Mouse (Mus musculus): Measurements from ENCODE around the gene Dusp11. TPM values are rescaled to one million over a fixed set of nuclear protein-coding genes. Genes with fewer than 3 reads are reported as not detected.
"Not testable (repeated sequence)": the region's sequence is repeated elsewhere in the genome, so short reads cannot be mapped to it uniquely, and the experiment has no call there.

Gene Dusp11
- polyA plus RNA-seq, 1 experiment from 2014 or later, result 52.2 TPM

DNA sequence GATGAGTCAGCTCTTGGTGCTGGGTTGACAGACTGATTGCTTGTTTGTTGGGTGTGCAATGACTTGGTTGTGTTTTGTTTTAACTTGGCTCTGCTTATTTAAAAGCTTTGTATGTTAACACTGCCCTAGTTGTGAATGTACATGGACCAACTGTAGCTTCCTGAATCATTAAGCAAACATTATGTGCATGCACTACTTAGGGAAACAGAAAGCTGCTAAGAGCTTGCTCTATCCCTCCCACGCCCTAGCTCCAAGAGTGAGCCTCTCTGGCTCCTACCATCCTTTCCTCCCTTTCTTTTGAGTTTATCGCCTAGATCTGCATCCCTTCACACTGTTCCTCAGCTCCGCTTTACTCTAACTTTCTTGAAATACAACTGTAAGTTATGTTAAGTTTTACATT is 11.9 kb upstream of the Dusp11 start:
- no peaks in the 10 kb centered on the region for H3K27me3 ChIP-seq
- 87% methylated on average over 3 of the region's 3 CpGs for WGBS
- no peak for ATAC-seq (ENCODE audit: low FRiP score, low read depth)
- no peak overlapping the region for H3K4me3 ChIP-seq
- no peaks in the 10 kb centered on the region for H3K9me3 ChIP-seq
- no peak overlapping the region for H3K9ac ChIP-seq
- no peaks in the 10 kb centered on the region for H3K36me3 ChIP-seq
- no peak overlapping the region for H3K4me2 ChIP-seq
- no peaks in the 10 kb centered on the region for H3K4me1 ChIP-seq (replicated peaks)
- H3K27ac ChIP-seq (replicated peaks), result no peak overlapping the region

- no peak for ATAC-seq (ENCODE audit: low FRiP score, low read depth)
- Histone ChIP-seq H3K4me1 (replicated peaks) (no peaks in the 10 kb centered on the region), H3K9ac (no peak overlapping the region), H3K27ac (replicated peaks) (no peak overlapping the region), H3K9me3 (no peaks in the 10 kb centered on the region), H3K36me3 (no peaks in the 10 kb centered on the region), H3K4me2 (no peak overlapping the region), H3K27me3 (no peaks in the 10 kb centered on the region), H3K4me3 (no peak overlapping the region)
- WGBS, result 75% methylated on average over 3 of the region's 3 CpGs
Observed at GRCm38 (mm10) chr6:85972699-85973098, 11.2 kb upstream of the Dusp11 start.

- Histone ChIP-seq H3K4me2 (no peak overlapping the region), H3K9me3 (no peaks in the 10 kb centered on the region), H3K36me3 (no peaks in the 10 kb centered on the region), H3K4me3 (no peak overlapping the region), H3K4me1 (replicated peaks) (no peaks in the 10 kb centered on the region), H3K27me3 (no peaks in the 10 kb centered on the region), H3K27ac (replicated peaks) (no peak overlapping the region), H3K9ac (no peak overlapping the region)
- WGBS, result 74% methylated on average over 2 of the region's 2 CpGs
- ATAC-seq (ENCODE audit: low FRiP score, low read depth), result no peak
Observed at GRCm38 (mm10) chr6:85969889-85970288, 8.4 kb upstream of the Dusp11 start.

- H3K9ac ChIP-seq, result no peak overlapping the region
- H3K36me3 ChIP-seq, result no peaks in the 10 kb centered on the region
- ATAC-seq (ENCODE audit: low FRiP score, low read depth), result no peak
- no peak overlapping the region for H3K27ac ChIP-seq (replicated peaks)
- H3K4me3 ChIP-seq, result no peak overlapping the region
- WGBS, result 85% methylated on average over 4 of the region's 4 CpGs
- H3K27me3 ChIP-seq, result no peaks in the 10 kb centered on the region
- H3K4me2 ChIP-seq, result no peak overlapping the region
- H3K4me1 ChIP-seq (replicated peaks), result 0 out of 2 replicates have a peak, but pooled peaks cover 2% of the 10 kb centered on the region
- no peaks in the 10 kb centered on the region for H3K9me3 ChIP-seq
Observed at GRCm38 (mm10) chr6:85966686-85967085, 5.2 kb upstream of the Dusp11 start.

GRCm38 (mm10) chr6:85966081-85966480 is 4.6 kb upstream of the Dusp11 start:
- H3K9ac ChIP-seq; H3K27ac ChIP-seq (replicated peaks); H3K27me3 ChIP-seq; H3K4me3 ChIP-seq; H3K9me3 ChIP-seq; H3K4me1 ChIP-seq (replicated peaks); H3K4me2 ChIP-seq; ATAC-seq (ENCODE audit: low FRiP score, low read depth); H3K36me3 ChIP-seq: not testable (repeated sequence)
- 28% methylated on average over 6 of the region's 6 CpGs for WGBS

DNA sequence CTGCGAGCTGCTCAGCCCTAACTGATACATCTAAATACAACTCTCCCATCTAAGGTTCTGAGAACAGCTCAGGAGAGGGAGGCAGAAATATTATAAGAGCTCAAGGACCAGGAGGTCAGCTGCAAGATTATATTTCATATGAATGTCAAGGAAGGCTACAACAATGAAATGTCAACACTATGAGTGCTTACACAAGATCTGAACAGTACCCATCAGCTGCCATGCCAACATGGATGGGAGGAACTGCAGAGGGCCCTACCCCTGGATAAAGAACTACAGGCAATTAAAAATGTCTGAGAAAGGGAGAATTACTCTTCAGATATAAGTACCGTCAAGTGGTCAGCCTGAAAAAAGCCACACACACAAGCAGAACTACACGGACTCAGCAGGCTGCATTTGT is 3.9 kb downstream of the Dusp11 start:
- peaks cover 16% of the 10 kb centered on the region for H3K4me1 ChIP-seq (replicated peaks)
- no peaks in the 10 kb centered on the region for H3K9me3 ChIP-seq
- no peak overlapping the region for H3K9ac ChIP-seq
- ATAC-seq (ENCODE audit: low FRiP score, low read depth), result no peak
- no peaks in the 10 kb centered on the region for H3K27me3 ChIP-seq
- no peak overlapping the region for H3K27ac ChIP-seq (replicated peaks)
- 90% methylated on average over 3 of the region's 3 CpGs for WGBS
- H3K4me2 ChIP-seq, result no peak overlapping the region
- peaks cover 40% of the 10 kb centered on the region for H3K36me3 ChIP-seq
- no peak overlapping the region for H3K4me3 ChIP-seq

DNA sequence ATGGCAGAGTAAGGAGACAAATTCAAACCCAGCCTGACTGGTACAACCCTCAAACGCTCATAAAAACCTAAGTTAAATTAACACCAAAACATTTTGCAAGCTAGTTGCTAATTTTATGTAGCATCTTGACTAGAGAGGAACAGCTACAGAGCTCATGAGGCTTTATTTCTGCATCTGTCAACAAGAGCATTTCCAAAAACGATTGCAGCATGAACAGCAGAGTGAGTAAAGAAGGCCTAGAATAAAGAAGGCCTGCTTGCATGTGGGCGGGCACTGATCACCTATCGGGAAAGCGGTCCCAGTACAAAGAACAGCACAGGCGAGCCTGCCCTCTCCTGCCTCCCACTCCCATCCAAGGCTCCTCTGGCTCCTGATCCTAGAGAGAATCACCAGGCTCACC is 12.9 kb downstream of the Dusp11 start:
- Histone ChIP-seq H3K36me3 (peaks cover 88% of the 10 kb centered on the region), H3K4me2 (no peak overlapping the region), H3K27ac (replicated peaks) (no peak overlapping the region), H3K4me1 (replicated peaks) (no peaks in the 10 kb centered on the region), H3K9ac (no peak overlapping the region), H3K4me3 (no peak overlapping the region), H3K27me3 (no peaks in the 10 kb centered on the region), H3K9me3 (no peaks in the 10 kb centered on the region)
- no peak for ATAC-seq (ENCODE audit: low FRiP score, low read depth)
- WGBS, result 89% methylated on average over 6 of the region's 6 CpGs

DNA sequence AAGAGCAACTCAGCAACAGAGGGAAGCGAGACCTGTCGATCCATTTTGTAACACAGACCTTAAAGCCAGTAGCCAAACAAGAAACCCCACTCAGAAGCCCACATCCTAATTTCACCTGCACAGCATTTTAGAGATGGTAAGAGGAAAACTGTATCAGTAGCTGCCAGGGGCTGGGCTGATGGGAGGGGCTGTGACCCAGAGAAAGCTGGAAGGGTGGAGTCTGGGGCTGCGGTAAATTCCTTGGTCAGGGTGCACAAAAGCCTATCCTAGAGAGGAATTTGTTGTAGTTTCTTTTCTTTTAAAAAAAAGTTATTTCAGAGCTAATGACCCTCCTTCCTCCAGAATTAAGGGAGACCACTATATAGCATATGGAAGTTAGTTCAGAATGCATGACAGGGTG is 19.0 kb downstream of the Dusp11 start:
- no peak for ATAC-seq (ENCODE audit: low FRiP score, low read depth)
- Histone ChIP-seq H3K27me3 (no peaks in the 10 kb centered on the region), H3K9ac (no peak overlapping the region), H3K4me1 (replicated peaks) (no peaks in the 10 kb centered on the region), H3K27ac (replicated peaks) (no peak overlapping the region), H3K4me2 (no peak overlapping the region), H3K9me3 (no peaks in the 10 kb centered on the region), H3K4me3 (no peak overlapping the region), H3K36me3 (peaks cover 46% of the 10 kb centered on the region)
- WGBS, result 93% methylated on average over 3 of the region's 3 CpGs

GRCm38 (mm10) chr6:85938701-85939100 is 22.8 kb downstream of the Dusp11 start:
- H3K27me3 ChIP-seq, result no peaks in the 10 kb centered on the region
- H3K9ac ChIP-seq, result no peak overlapping the region
- no peaks in the 10 kb centered on the region for H3K9me3 ChIP-seq
- H3K4me3 ChIP-seq, result no peak overlapping the region
- no peak overlapping the region for H3K27ac ChIP-seq (replicated peaks)
- H3K4me1 ChIP-seq (replicated peaks), result peaks cover 6% of the 10 kb centered on the region; the same call in 1 of the 2 replicates
- 80% methylated on average over 10 of the region's 10 CpGs for WGBS
- peaks cover 12% of the 10 kb centered on the region; the same call in 1 of the 2 replicates for H3K36me3 ChIP-seq
- ATAC-seq (ENCODE audit: low FRiP score, low read depth), result no peak
- H3K4me2 ChIP-seq, result no peak overlapping the region

DNA sequence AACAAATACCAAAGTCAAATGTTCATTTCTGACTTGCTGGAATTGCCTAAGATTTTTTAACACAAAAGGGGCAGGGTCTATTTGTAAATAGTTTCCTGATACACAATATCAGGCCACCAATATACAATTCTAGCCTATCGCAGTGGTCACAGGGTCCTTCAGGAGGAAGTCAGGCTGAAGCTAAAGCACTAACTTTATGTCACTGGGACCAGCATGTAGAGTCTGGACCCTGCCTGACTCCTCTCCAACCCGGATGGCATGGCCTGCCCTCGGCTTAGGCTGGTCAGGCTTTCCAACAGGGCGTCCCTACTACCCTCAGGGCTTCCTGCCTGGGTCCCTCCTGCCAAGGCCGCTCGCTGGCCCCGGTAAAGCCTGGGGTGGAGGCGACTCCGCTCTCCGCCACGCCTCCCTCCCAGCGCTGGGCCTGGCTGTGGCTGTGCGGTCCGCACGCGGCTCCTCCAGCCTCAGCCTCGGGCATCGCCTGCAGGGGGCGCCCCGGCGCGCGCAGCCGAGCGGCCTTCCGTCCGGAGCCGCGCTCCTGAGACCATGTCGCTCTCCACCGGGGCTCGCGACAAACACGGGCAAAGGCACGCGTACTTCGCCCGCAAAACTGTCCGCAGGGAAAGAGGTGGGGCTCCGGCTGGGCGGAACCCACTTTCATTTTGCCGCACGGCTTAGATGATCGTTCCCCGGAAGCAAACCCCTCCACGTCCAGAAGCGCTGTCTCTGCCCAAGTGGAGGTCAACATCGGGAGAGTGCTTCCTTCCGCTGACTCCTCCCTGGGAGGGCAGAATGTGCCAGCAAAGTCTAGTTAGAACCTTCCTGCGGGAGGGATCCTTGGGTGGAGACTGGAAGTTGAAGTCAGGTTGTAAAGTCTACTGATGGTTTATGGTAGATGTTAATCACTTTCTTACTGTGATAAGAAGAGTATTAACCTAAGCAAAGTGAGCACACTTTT is 24.7 kb downstream of the Dusp11 start:
- H3K9me3 ChIP-seq; H3K36me3 ChIP-seq; H3K4me1 ChIP-seq (replicated peaks); H3K27me3 ChIP-seq: not testable (repeated sequence)
- WGBS, result 2% methylated on average over 50 of the region's 50 CpGs
- Histone ChIP-seq H3K4me2 (peak overlapping the region; percentile 71), H3K4me3 (peak overlapping the region; percentile 45), H3K9ac (peak overlapping the region; percentile 64), H3K27ac (replicated peaks) (peak overlapping the region; percentile 52; the same call in 1 of the 2 replicates)
- peak; percentile 94 for ATAC-seq (ENCODE audit: low FRiP score, low read depth)

DNA sequence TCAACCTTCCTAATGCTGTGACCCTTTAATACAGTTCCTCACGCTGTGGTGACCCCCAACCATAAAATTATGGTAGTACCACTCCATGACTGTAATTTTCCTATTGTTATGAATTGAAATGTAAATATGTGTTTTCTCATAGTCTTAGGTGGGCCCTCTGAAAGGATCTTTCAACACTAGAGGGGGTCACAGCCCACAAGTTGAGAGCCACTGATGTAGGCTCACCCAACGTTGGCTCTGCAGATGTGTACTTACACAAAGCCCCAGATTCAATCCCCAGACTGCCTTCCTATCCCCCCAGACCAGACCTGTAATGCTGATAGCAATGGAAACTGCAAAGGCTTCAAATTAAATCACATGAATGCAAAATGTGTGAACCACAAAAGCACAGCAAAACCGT is 25.8 kb downstream of the Dusp11 start:
- no peaks in the 10 kb centered on the region for H3K27me3 ChIP-seq
- no peak overlapping the region for H3K4me3 ChIP-seq
- H3K9ac ChIP-seq, result no peak overlapping the region
- peaks cover 6% of the 10 kb centered on the region; the same call in 1 of the 2 replicates for H3K4me1 ChIP-seq (replicated peaks)
- 67% methylated on average over 3 of the region's 3 CpGs for WGBS
- no peak overlapping the region for H3K4me2 ChIP-seq
- ATAC-seq (ENCODE audit: low FRiP score, low read depth), result no peak
- H3K27ac ChIP-seq (replicated peaks), result no peak overlapping the region
- H3K9me3 ChIP-seq, result no peaks in the 10 kb centered on the region
- H3K36me3 ChIP-seq, result 0 out of 2 replicates have a peak, but pooled peaks cover 2% of the 10 kb centered on the region

DNA sequence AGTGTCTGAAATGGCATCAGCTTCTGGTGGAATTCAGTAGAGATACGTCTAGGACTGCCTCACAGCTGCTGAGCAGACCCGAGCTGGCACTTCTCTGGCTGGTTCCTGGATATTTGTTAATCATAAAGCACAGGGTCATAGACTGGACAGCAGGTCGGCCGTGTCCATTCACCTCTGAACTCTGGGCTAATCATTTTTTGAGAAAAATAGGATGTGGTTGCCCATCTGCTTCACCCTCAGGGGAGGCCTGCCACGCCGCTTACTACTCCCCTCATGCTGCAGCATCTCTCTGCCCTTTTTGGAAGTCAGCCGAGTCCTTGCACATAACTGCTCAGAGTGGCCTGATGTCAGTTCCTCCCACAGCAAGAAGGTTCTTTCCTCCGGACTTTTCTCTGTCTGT is 27.4 kb downstream of the Dusp11 start:
- peaks cover 6% of the 10 kb centered on the region; the same call in 1 of the 2 replicates for H3K4me1 ChIP-seq (replicated peaks)
- peaks cover 16% of the 10 kb centered on the region; the same call in 1 of the 2 replicates for H3K36me3 ChIP-seq
- no peak overlapping the region for H3K4me3 ChIP-seq
- no peaks in the 10 kb centered on the region for H3K9me3 ChIP-seq
- H3K9ac ChIP-seq, result no peak overlapping the region
- WGBS, result 86% methylated on average over 8 of the region's 8 CpGs
- no peak for ATAC-seq (ENCODE audit: low FRiP score, low read depth)
- H3K27me3 ChIP-seq, result no peaks in the 10 kb centered on the region
- H3K4me2 ChIP-seq, result no peak overlapping the region
- no peak overlapping the region for H3K27ac ChIP-seq (replicated peaks)
